Mouse (Mus musculus): Measurements from ENCODE around the gene Sqstm1. TPM values are rescaled to one million over a fixed set of nuclear protein-coding genes. Genes with fewer than 3 reads are reported as not detected.

Gene Sqstm1
- 265 TPM for polyA plus RNA-seq (2015; fragmentation: Illumina TruSeq; extraction: RNeasy Lipid Tissue Mini Kit (QIAGEN cat#74804); ENCODE audit: insufficient read depth, low replicate concordance)

DNA sequence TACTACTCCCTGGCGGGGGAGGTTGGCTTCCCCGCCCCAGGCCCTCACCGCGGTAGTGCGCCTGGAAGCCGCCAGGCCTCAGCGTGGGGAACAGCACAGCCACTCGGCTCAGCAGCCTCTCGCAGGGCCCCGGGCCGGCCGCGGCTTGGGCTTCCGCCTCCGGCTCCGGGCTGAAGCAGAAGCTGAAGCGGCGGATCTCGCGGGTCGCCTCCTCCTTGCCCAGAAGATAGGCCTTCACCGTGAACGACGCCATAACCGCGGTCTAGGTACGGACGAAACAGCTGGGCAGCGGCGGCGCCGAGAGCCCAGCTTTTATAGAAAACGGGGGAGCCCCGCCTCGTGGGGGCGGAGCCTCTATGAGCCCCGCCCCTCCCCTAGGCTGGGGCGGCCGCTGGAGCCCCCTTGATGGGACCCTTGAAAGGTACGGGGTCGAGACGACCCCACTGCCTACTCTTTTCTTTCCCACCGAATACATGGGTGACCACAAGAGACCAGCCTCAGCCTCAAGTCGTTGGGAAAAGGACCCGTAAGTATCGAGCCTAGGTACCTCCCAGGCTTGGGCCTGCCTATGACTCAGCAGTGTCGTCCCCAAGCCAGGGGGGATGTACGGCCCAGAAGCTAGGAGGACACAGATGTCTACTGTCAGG lies at the start of gene Sqstm1, which contains the start of gene Mgat4b:
Gene Sqstm1 (minus strand): TSS at position 323 of the 647 bp plus-strand sequence.
Gene Mgat4b (plus strand): TSS at position 386 of the 647 bp plus-strand sequence.

DNA sequence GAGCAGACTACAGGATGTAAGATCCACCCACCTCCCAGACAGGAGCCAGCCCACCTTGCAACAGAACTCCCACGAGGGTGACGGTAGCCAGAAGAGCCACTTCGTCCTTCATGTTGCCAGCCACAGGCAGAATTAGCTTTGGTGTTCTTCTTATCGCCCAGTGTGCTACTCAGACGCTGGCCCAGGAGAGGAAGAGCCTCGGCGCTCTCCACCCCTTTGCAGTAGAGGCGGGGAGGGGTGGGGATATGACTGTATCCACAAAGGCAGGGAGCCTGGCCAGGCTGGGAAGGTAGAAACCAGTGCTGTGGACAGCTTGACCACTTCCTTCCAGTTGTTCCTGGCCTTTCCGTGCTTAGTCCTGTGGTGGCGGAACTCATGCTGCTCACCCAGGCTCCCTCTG lies 27.7 kb upstream of the Sqstm1 start, which contains the start of gene Ltc4s:
Gene Ltc4s (minus strand): TSS at position 293 of the 400 bp plus-strand sequence.

DNA sequence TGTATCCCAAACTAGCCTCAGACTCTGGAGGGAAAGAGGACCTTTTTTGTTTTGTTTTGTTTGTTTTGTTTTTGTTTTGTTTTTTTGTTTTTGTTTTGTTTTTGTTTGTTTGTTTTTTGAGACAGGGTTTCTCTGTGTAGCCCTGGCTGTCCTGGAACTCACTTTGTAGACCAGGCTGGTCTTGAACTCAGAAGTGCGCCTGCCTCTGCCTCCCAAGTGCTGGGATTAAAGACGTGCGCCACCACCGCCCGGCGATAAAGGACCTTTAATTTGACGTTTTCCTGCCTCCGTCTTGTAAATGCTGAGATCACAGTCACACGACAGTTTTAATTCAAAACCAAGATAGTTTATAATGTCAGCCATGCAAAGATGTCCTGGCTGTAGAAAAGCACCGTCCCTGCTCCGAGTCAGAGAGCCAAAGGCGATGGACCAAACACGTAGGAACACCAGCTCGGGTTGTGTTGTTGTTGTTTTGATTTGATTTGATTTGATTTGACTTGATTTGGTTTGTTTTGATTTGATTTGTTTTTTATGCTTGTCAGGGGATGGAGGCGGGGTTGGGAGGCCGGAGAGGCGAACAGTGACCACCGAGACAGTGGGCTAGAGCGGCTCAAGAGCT lies 36.4 kb downstream of the Sqstm1 start, which contains the start of gene Mrnip:
Gene Mrnip (plus strand): TSS at position 334 of the 619 bp plus-strand sequence.

Other genes starting within 250 kb of the Sqstm1 start
- 159 TPM for gene Rnf130, start 185.5 kb downstream of the Sqstm1 start, polyA plus RNA-seq (2015; fragmentation: Illumina TruSeq; extraction: RNeasy Lipid Tissue Mini Kit (QIAGEN cat#74804); ENCODE audit: insufficient read depth, low replicate concordance)
- 20.5 TPM for gene Tbc1d9b, start 79.4 kb downstream of the Sqstm1 start, polyA plus RNA-seq (2015; fragmentation: Illumina TruSeq; extraction: RNeasy Lipid Tissue Mini Kit (QIAGEN cat#74804); ENCODE audit: insufficient read depth, low replicate concordance)
- 2.9 TPM for gene Mrnip, start 36.4 kb downstream of the Sqstm1 start, polyA plus RNA-seq (2015; fragmentation: Illumina TruSeq; extraction: RNeasy Lipid Tissue Mini Kit (QIAGEN cat#74804); ENCODE audit: insufficient read depth, low replicate concordance)
- 9.1 TPM for gene Mgat4b, start 63 bp upstream of the Sqstm1 start, polyA plus RNA-seq (2015; fragmentation: Illumina TruSeq; extraction: RNeasy Lipid Tissue Mini Kit (QIAGEN cat#74804); ENCODE audit: insufficient read depth, low replicate concordance)
- gene Ltc4s, start 27.8 kb upstream of the Sqstm1 start, polyA plus RNA-seq (2015; fragmentation: Illumina TruSeq; extraction: RNeasy Lipid Tissue Mini Kit (QIAGEN cat#74804); ENCODE audit: insufficient read depth, low replicate concordance), result 1.6 TPM
- gene Maml1, start 81.5 kb upstream of the Sqstm1 start, polyA plus RNA-seq (2015; fragmentation: Illumina TruSeq; extraction: RNeasy Lipid Tissue Mini Kit (QIAGEN cat#74804); ENCODE audit: insufficient read depth, low replicate concordance), result 18.7 TPM
- gene Canx, start 114.8 kb upstream of the Sqstm1 start, polyA plus RNA-seq (2015; fragmentation: Illumina TruSeq; extraction: RNeasy Lipid Tissue Mini Kit (QIAGEN cat#74804); ENCODE audit: insufficient read depth, low replicate concordance), result 321 TPM
- not detected for gene Cby3, start 143.6 kb upstream of the Sqstm1 start, polyA plus RNA-seq (2015; fragmentation: Illumina TruSeq; extraction: RNeasy Lipid Tissue Mini Kit (QIAGEN cat#74804); ENCODE audit: insufficient read depth, low replicate concordance)
- 1,255 TPM for gene Hnrnph1, start 166.2 kb upstream of the Sqstm1 start, polyA plus RNA-seq (2015; fragmentation: Illumina TruSeq; extraction: RNeasy Lipid Tissue Mini Kit (QIAGEN cat#74804); ENCODE audit: insufficient read depth, low replicate concordance)
- 43.7 TPM for gene Rufy1, start 220.3 kb upstream of the Sqstm1 start, polyA plus RNA-seq (2015; fragmentation: Illumina TruSeq; extraction: RNeasy Lipid Tissue Mini Kit (QIAGEN cat#74804); ENCODE audit: insufficient read depth, low replicate concordance)